Mouse (Mus musculus) thymus, adult 2 months (tissue): ENCODE measurements around the gene Usp2. TPM values are rescaled to one million over a fixed set of nuclear protein-coding genes. Genes with fewer than 3 reads are reported as not detected.

Experiments
- DNase-seq: peaks from one replicate; pipeline ENCODE4 v3.0.0; 2021
- H3K27ac ChIP-seq: fragments of 200-500 bp; 2 replicates; pipeline ENCODE4 v1.5.1; 2012; ENCODE audit warnings: low read length, control low read depth; ENCODE audit not compliant: control insufficient read depth, insufficient read depth
- H3K27me3 ChIP-seq: fragments of 200-500 bp; 2 replicates; pipeline ENCODE4 v1.6.1; 2012; ENCODE audit warnings: mild to moderate bottlenecking, low read length, moderate library complexity, mixed read lengths; ENCODE audit not compliant: control insufficient read depth, insufficient read depth
- H3K36me3 ChIP-seq: fragments of 200-500 bp; 2 replicates; pipeline ENCODE4 v1.6.1; 2012; ENCODE audit warnings: mild to moderate bottlenecking, low read length, moderate library complexity; ENCODE audit not compliant: control insufficient read depth, insufficient read depth
- H3K4me1 ChIP-seq: fragments of 200-500 bp; replicated peaks from 2 replicates; pipeline ENCODE4 v1.6.1; 2012; ENCODE audit warnings: low read length; ENCODE audit not compliant: control insufficient read depth, insufficient read depth
- H3K4me3 ChIP-seq: fragments of 200-500 bp; 2 replicates; pipeline ENCODE4 v1.5.1; 2012; ENCODE audit warnings: mild to moderate bottlenecking, low read length, control low read depth, moderate library complexity; ENCODE audit not compliant: control insufficient read depth, insufficient read depth
- CTCF ChIP-seq: fragments of 200-500 bp; IDR thresholded peaks from 2 replicates; pipeline ENCODE4 v1.5.1; 2012; ENCODE audit warnings: mild to moderate bottlenecking, control low read depth, low read length, moderate library complexity, borderline replicate concordance; ENCODE audit not compliant: control insufficient read depth, poor library complexity, insufficient read depth; ENCODE audit errors: extremely low read depth
- POLR2A ChIP-seq: fragments of 200-500 bp; IDR thresholded peaks from 2 replicates; pipeline ENCODE4 v1.6.1; 2012; ENCODE audit warnings: mild to moderate bottlenecking, low read length, control low read depth, moderate library complexity; ENCODE audit not compliant: control insufficient read depth, poor library complexity, insufficient read depth; ENCODE audit errors: extremely low read depth
- WGBS: fragments of 180-500 bp; shearing (Covaris S2); methylation state at CpG from one replicate; pipeline ENCODE4 v1.1.7; 2018; 5-methylcytosine and 5-hydroxymethylcytosine counted together
- polyA plus RNA-seq: library from polyadenylated mRNA; depleted of rRNA; stranded (reverse); fragments of >200 nt; gene quantifications from 2 replicates; pipeline ENCODE4 v1.2.3, GENCODE M21; 2012

Usp2 gene
- polyA plus RNA-seq, 1 experiment = 6.8 TPM

- H3K27me3 ChIP-seq = no peaks in the 10 kb centered on the region
- DNase-seq = no peak
- peak overlapping the region; percentile 83 for H3K27ac ChIP-seq
- TF ChIP-seq CTCF (no peak), POLR2A (no peak)
- H3K4me3 ChIP-seq = peak overlapping the region; percentile 9; the same call in 1 of the 2 replicates
- peaks cover 20% of the 10 kb centered on the region for H3K36me3 ChIP-seq
- WGBS = 81% methylated on average over 7 of the region's 7 CpGs
- H3K4me1 ChIP-seq = peaks cover 27% of the 10 kb centered on the region
These were observed 25.1 kb upstream of the Usp2 start for GRCm38 (mm10) chr9:44041511-44042395.

DNA sequence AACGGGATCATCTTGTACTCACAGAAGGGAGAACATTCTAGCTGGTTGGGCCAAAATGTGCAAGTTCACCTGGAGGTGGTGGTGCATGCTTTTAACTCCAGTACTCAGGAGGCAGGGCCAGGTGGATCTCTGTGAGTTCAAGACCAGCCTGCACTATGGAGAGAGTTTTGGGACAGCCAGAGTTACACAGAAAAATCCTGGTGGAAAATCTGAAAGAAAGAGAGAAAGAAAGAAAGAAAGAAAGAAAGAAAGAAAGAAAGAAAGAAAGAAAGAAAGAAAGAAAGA lies 24.5 kb upstream of the Usp2 start:
- DNase-seq = no peak
- Histone ChIP-seq H3K4me1 (peaks cover 29% of the 10 kb centered on the region), H3K27me3 (no peaks in the 10 kb centered on the region), H3K4me3 (no peak overlapping the region), H3K36me3 (peaks cover 25% of the 10 kb centered on the region), H3K27ac (peak overlapping the region; percentile 41; the same call in 1 of the 2 replicates)
- 91% methylated on average over 1 of the region's 1 CpGs for WGBS
- TF ChIP-seq POLR2A (no peak), CTCF (no peak)

DNA sequence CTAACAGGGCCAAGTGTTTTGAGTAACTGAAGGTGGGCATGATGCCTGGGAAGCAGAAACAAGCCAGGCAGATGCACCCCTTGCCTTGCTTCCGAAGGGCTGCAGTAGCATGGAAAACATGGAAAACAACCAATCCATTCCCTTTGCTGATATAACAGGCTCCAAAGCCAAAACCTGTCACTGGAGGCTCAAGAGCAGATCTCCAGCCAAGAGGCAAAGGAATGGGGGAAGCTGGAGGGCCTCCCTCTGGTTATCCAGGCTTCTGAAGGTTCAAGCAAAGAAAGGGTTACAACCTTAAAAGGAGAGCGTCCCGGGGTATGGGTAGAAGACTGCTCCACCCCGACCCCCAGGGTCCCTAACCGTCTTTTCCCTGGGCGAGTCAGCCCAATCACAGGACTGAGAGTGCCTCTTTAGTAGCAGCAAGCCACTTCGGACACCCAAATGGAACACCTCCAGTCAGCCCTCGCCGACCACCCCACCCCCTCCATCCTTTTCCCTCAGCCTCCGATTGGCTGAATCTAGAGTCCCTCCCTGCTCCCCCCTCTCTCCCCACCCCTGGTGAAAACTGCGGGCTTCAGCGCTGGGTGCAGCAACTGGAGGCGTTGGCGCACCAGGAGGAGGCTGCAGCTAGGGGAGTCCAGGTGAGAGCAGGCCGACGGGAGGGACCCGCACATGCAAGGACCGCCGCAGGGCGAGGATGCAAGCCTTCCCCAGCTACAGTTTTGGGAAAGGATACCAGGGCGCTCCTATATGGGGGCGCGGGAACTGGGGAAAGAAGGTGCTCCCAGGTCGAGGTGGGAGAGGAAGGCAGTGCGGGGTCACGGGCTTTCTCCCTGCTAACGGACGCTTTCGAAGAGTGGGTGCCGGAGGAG lies 23.7 kb upstream of the Usp2 start, which contains the start of gene Thy1:
TSS of gene Thy1 (plus strand) at position 549 of the 872 bp plus-strand sequence.
- H3K4me1 ChIP-seq = peaks cover 35% of the 10 kb centered on the region
- H3K27me3 ChIP-seq = no peaks in the 10 kb centered on the region
- peak within 1 kb of the TSS; percentile 94 for H3K27ac ChIP-seq
- peak within 1 kb of the TSS; percentile 94 for H3K4me3 ChIP-seq
- DNase-seq = peak; percentile 87
- H3K36me3 ChIP-seq = peaks cover 33% of the 10 kb centered on the region
- WGBS = 4% methylated on average over 30 of the region's 30 CpGs
- TF ChIP-seq POLR2A (peak; percentile 99), CTCF (peak; percentile 15; the same call in 1 of the 2 replicates)

- peak; percentile 66 for DNase-seq
- Histone ChIP-seq H3K4me3 (peak overlapping the region; percentile 94), H3K27me3 (no peaks in the 10 kb centered on the region), H3K4me1 (peaks cover 43% of the 10 kb centered on the region), H3K27ac (peak overlapping the region; percentile 94), H3K36me3 (peaks cover 40% of the 10 kb centered on the region)
- no peak for TF ChIP-seq POLR2A
- TF ChIP-seq CTCF = no peak
- WGBS = 3% methylated on average over 23 of the region's 23 CpGs
These were observed 23.0 kb upstream of the Usp2 start for GRCm38 (mm10) chr9:44043708-44044425.

- WGBS = 24% methylated on average over 14 of the region's 14 CpGs
These were observed 22.2 kb upstream of the Usp2 start for GRCm38 (mm10) chr9:44044426-44045157.

More at GRCm38 (mm10) chr9:44044426-44045157, 22.2 kb upstream of the Usp2 start:
- H3K27me3 ChIP-seq = no peaks in the 10 kb centered on the region
- peaks cover 45% of the 10 kb centered on the region for H3K36me3 ChIP-seq
- H3K4me1 ChIP-seq = peaks cover 50% of the 10 kb centered on the region
- TF ChIP-seq CTCF (peak; percentile 39; the same call in 1 of the 2 replicates), POLR2A (peak; percentile 35; the same call in 1 of the 2 replicates)
- peak overlapping the region; percentile 94 for H3K4me3 ChIP-seq
- H3K27ac ChIP-seq = peak overlapping the region; percentile 94
- peak; percentile 78 for DNase-seq
